Mouse (Mus musculus): ENCODE data around the gene Kalrn. TPM values are rescaled to one million over a fixed set of nuclear protein-coding genes. Genes with fewer than 3 reads are reported as not detected.
A peak's percentile ranks its signal among the peaks of the same experiment; 100 is the strongest.

Kalrn gene
- polyA plus RNA-seq, 1 experiment from 2014 or later, result 38.5 TPM

- H3K4me2 ChIP-seq (replicated peaks), result no peak overlapping the region
- H3K4me3 ChIP-seq (replicated peaks), result no peak overlapping the region
- H3K27ac ChIP-seq, result no peak overlapping the region
- H3K27me3 ChIP-seq, result no peaks in the 10 kb centered on the region
- peaks cover 4% of the 10 kb centered on the region; the same call in 1 of the 2 replicates for H3K4me1 ChIP-seq (replicated peaks)
- ATAC-seq, result no peak
- 83% methylated on average over 8 of the region's 8 CpGs for WGBS
- H3K9ac ChIP-seq (replicated peaks), result no peak overlapping the region
- H3K9me3 ChIP-seq, result no peaks in the 10 kb centered on the region
- 0 out of 2 replicates have a peak, but pooled peaks cover 2% of the 10 kb centered on the region for H3K36me3 ChIP-seq
Measured at GRCm38 (mm10) chr16:34141670-34142069, 431.7 kb downstream of the Kalrn start.

DNA sequence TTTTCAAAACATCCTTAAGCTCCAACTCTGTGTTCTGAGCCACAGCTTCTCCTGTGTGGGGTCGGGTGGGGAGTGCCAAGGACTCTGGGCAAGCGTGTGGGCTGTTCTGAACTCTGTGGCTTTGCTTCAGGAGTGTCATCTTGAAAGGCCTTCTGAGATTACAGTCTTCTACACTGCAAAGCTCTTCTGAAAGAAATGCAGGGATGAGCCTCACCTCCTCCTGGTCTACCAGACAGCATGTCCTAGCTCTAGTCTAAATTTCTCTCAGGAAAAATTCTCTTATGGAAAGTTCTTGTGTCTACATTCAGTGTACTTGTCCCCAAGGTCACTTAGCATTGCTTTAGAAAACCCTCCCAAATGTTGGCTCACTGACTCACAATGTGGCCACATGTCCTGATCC lies 438.3 kb downstream of the Kalrn start:
- Histone ChIP-seq H3K4me3 (replicated peaks) (no peak overlapping the region), H3K27me3 (no peaks in the 10 kb centered on the region), H3K27ac (no peak overlapping the region), H3K4me2 (replicated peaks) (no peak overlapping the region), H3K4me1 (replicated peaks) (no peaks in the 10 kb centered on the region), H3K36me3 (peaks cover 7% of the 10 kb centered on the region; the same call in 1 of the 2 replicates), H3K9ac (replicated peaks) (no peak overlapping the region), H3K9me3 (no peaks in the 10 kb centered on the region)
- 87% methylated on average over 2 of the region's 2 CpGs for WGBS
- no peak for ATAC-seq

DNA sequence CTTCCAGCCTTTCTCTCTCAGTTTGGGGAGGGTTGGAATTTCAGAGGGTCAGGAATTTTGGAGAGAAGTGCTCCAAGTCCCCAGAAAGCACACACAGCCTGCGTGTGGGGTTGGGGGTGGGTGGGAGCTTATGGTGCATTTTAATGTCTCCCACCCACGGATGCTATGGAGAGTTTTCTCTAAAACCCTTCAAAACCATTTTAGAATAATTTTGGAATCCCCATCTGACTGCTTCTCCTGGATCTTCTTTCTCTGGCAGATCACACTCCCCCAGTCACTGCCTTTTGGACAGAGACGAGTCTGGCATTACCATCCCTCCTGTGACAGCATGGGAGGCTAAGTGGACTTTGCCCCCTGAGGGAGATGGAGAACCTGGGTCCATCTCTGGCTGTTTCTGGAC lies 438.7 kb downstream of the Kalrn start:
- H3K27ac ChIP-seq, result no peak overlapping the region
- 67% methylated on average over 3 of the region's 3 CpGs for WGBS
- ATAC-seq, result no peak
- H3K4me3 ChIP-seq (replicated peaks), result no peak overlapping the region
- no peak overlapping the region for H3K4me2 ChIP-seq (replicated peaks)
- H3K9ac ChIP-seq (replicated peaks), result no peak overlapping the region
- no peaks in the 10 kb centered on the region for H3K9me3 ChIP-seq
- H3K36me3 ChIP-seq, result peaks cover 7% of the 10 kb centered on the region; the same call in 1 of the 2 replicates
- H3K27me3 ChIP-seq, result no peaks in the 10 kb centered on the region
- H3K4me1 ChIP-seq (replicated peaks), result no peaks in the 10 kb centered on the region

DNA sequence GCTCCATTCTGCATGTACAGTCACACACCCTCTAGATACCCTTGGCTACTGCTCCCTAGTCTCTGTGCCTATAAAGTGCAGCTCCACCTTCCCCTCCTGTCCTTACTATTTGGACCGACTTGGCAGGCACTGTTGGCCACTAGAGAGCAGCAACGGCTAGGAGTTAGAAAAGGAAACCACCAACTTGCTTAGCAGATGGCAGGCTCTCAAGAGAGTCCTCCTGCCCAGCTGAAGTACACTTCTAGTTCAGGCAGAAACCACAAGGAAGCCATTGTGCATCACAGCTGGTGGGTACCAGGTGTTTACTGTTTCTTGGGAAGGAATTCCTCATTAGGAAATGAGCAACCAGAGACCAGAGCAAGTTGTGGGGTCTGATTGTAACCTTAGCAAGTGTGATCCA lies 447.7 kb downstream of the Kalrn start:
- 0% methylated on average over 2 of the region's 2 CpGs for WGBS
- Histone ChIP-seq H3K36me3 (0 out of 2 replicates have a peak, but pooled peaks cover 14% of the 10 kb centered on the region), H3K4me2 (replicated peaks) (no peak overlapping the region), H3K27me3 (no peaks in the 10 kb centered on the region), H3K4me1 (replicated peaks) (peaks cover 14% of the 10 kb centered on the region), H3K4me3 (replicated peaks) (no peak overlapping the region), H3K27ac (no peak overlapping the region), H3K9me3 (no peaks in the 10 kb centered on the region), H3K9ac (replicated peaks) (no peak overlapping the region)
- peak; percentile 64 for ATAC-seq

DNA sequence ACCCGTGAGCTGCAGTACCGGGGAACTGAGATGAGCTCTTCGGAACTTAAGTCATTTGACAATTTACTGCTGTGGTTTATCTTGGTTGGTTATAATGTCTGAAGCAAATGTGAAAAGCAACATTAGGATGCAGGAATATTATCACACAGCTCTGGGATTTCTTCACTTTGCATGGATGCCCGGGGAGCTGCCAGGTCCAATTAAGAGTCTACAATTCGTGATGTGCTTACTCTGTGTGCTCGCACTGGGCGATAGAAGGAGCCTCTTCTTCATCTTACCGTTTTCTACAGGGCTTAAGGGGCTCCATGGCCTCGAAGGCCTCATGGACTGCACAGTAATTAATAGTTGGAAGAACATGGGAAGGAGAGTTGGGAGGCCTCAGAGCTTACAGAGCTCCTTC lies 450.8 kb downstream of the Kalrn start:
- WGBS, result 52% methylated on average over 9 of the region's 9 CpGs
- Histone ChIP-seq H3K4me3 (replicated peaks) (no peak overlapping the region), H3K4me2 (replicated peaks) (no peak overlapping the region), H3K9ac (replicated peaks) (no peak overlapping the region), H3K27me3 (no peaks in the 10 kb centered on the region), H3K9me3 (no peaks in the 10 kb centered on the region), H3K36me3 (peaks cover 5% of the 10 kb centered on the region; the same call in 1 of the 2 replicates), H3K4me1 (replicated peaks) (peaks cover 19% of the 10 kb centered on the region), H3K27ac (peak overlapping the region; percentile 7; the same call in 1 of the 2 replicates)
- ATAC-seq, result 0 out of 2 replicates have a peak, but pooled peaks have one; percentile 28

GRCm38 (mm10) chr16:34121288-34121687 lies 452.0 kb downstream of the Kalrn start:
- Histone ChIP-seq H3K36me3 (peaks cover 5% of the 10 kb centered on the region; the same call in 1 of the 2 replicates), H3K4me1 (replicated peaks) (peaks cover 26% of the 10 kb centered on the region), H3K4me2 (replicated peaks) (no peak overlapping the region), H3K27ac (no peak overlapping the region), H3K9me3 (no peaks in the 10 kb centered on the region), H3K4me3 (replicated peaks) (no peak overlapping the region), H3K27me3 (no peaks in the 10 kb centered on the region), H3K9ac (replicated peaks) (0 out of 2 replicates have a peak overlapping the region, but pooled peaks have one; percentile 1)
- no peak for ATAC-seq
- WGBS, result 85% methylated on average over 7 of the region's 7 CpGs

- no peak overlapping the region for H3K4me2 ChIP-seq (replicated peaks)
- H3K9me3 ChIP-seq, result no peaks in the 10 kb centered on the region
- ATAC-seq, result no peak
- 0 out of 2 replicates have a peak overlapping the region, but pooled peaks have one; percentile 1 for H3K9ac ChIP-seq (replicated peaks)
- H3K4me3 ChIP-seq (replicated peaks), result no peak overlapping the region
- peaks cover 22% of the 10 kb centered on the region for H3K4me1 ChIP-seq (replicated peaks)
- H3K27me3 ChIP-seq, result no peaks in the 10 kb centered on the region
- 77% methylated on average over 9 of the region's 9 CpGs for WGBS
- no peak overlapping the region for H3K27ac ChIP-seq
- H3K36me3 ChIP-seq, result peaks cover 10% of the 10 kb centered on the region
Measured at GRCm38 (mm10) chr16:34120801-34121201, 452.5 kb downstream of the Kalrn start.

DNA sequence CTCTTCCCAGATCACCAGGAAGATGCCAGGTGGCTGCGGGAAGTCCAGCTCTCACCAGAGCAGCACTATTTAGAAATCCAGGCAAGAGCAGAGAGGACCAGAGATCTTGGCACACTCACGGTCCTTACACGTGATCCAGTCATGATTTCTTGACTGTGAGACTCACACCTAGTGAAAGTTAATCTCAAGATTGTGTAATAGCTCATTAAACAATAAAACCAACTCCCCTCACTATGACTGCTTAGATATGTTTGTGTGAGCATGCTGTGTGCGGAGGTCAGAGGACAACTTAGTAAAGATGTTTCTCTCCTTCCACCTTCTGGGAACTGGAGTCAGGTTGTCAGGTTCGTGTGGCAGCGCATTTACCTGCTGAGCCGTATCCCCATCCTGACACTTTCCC lies 453.5 kb downstream of the Kalrn start:
- Histone ChIP-seq H3K9ac (replicated peaks) (no peak overlapping the region), H3K36me3 (peaks cover 18% of the 10 kb centered on the region), H3K27ac (no peak overlapping the region), H3K27me3 (no peaks in the 10 kb centered on the region), H3K4me2 (replicated peaks) (no peak overlapping the region), H3K9me3 (no peaks in the 10 kb centered on the region), H3K4me1 (replicated peaks) (peaks cover 14% of the 10 kb centered on the region), H3K4me3 (replicated peaks) (no peak overlapping the region)
- no peak for ATAC-seq
- WGBS, result 91% methylated on average over 7 of the region's 7 CpGs

DNA sequence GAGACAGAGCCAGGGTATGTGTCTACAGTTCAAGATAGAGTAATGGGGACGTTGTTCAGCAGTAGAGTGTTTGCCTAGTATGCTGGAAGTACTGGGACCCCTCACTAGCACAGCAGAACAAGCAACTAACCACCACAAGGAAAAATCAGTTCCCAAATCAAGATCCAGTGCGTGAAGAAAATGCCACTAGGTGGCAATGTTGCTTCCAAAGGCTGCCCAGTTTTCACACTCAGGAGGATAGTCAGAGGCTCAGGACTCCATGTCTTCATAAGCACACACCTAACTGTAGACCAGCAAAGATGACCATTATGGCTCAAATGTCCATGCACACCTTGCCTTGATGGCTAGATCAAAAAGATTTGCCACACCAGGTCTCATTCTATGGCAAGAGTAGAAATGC lies 454.0 kb downstream of the Kalrn start:
- Histone ChIP-seq H3K27ac (no peak overlapping the region), H3K9ac (replicated peaks) (no peak overlapping the region), H3K9me3 (no peaks in the 10 kb centered on the region), H3K4me1 (replicated peaks) (peaks cover 14% of the 10 kb centered on the region), H3K36me3 (peaks cover 18% of the 10 kb centered on the region), H3K27me3 (no peaks in the 10 kb centered on the region), H3K4me2 (replicated peaks) (no peak overlapping the region), H3K4me3 (replicated peaks) (no peak overlapping the region)
- 23% methylated on average over 2 of the region's 2 CpGs for WGBS
- no peak for ATAC-seq

- WGBS, result 2% methylated on average over 3 of the region's 3 CpGs
- ATAC-seq, result peak; percentile 74; the same call in 1 of the 2 replicates
- no peaks in the 10 kb centered on the region for H3K27me3 ChIP-seq
Measured at GRCm38 (mm10) chr16:34114665-34115064, 458.7 kb downstream of the Kalrn start.

GRCm38 (mm10) chr16:34113150-34113549 lies 460.2 kb downstream of the Kalrn start:
- Histone ChIP-seq H3K4me2 (replicated peaks) (no peak overlapping the region), H3K27me3 (no peaks in the 10 kb centered on the region), H3K36me3 (peaks cover 33% of the 10 kb centered on the region), H3K9ac (replicated peaks) (no peak overlapping the region), H3K9me3 (no peaks in the 10 kb centered on the region), H3K4me3 (replicated peaks) (no peak overlapping the region), H3K4me1 (replicated peaks) (peaks cover 18% of the 10 kb centered on the region), H3K27ac (no peak overlapping the region)
- no peak for ATAC-seq
- WGBS, result 88% methylated on average over 9 of the region's 9 CpGs

More at GRCm38 (mm10) chr16:34114665-34115064, 458.7 kb downstream of the Kalrn start:
- H3K4me2 ChIP-seq (replicated peaks), result no peak overlapping the region
- peaks cover 18% of the 10 kb centered on the region for H3K4me1 ChIP-seq (replicated peaks)
- H3K36me3 ChIP-seq, result peaks cover 37% of the 10 kb centered on the region
- no peaks in the 10 kb centered on the region for H3K9me3 ChIP-seq
- no peak overlapping the region for H3K9ac ChIP-seq (replicated peaks)
- H3K27ac ChIP-seq, result no peak overlapping the region
- H3K4me3 ChIP-seq (replicated peaks), result no peak overlapping the region

DNA sequence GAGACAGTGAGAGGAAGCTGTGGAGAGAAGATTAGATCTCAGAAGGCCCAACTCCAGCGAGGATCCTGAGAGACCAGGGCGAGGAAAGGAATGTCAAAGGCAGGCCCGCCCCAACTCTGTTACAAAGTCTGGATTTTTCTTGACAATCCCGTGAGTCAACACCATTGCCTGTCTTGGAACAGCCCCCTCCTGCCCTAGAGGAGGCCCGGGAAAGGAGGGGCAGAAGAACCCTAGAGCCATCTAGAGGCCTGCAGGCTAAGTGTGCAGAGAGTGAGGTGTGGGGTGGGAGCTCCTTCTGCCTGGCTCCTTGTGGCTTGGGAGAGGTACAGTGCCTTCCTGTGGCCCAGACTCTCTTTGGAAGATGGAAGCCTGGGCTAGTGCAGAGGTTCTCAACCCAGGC lies 460.8 kb downstream of the Kalrn start:
- peaks cover 33% of the 10 kb centered on the region for H3K36me3 ChIP-seq
- 27% methylated on average over 5 of the region's 5 CpGs for WGBS
- H3K27ac ChIP-seq, result no peak overlapping the region
- H3K9me3 ChIP-seq, result no peaks in the 10 kb centered on the region
- H3K4me3 ChIP-seq (replicated peaks), result no peak overlapping the region
- H3K9ac ChIP-seq (replicated peaks), result no peak overlapping the region
- peaks cover 14% of the 10 kb centered on the region for H3K4me1 ChIP-seq (replicated peaks)
- no peak overlapping the region for H3K4me2 ChIP-seq (replicated peaks)
- no peaks in the 10 kb centered on the region for H3K27me3 ChIP-seq
- ATAC-seq, result no peak
